Mouse (Mus musculus): ENCODE measurements around the gene Pop7. TPM values are rescaled to one million over a fixed set of nuclear protein-coding genes. Genes with fewer than 3 reads are reported as not detected.

Pop7 gene
- 9.7 to 27.5 TPM (median 20.4 TPM) in 3 replicates for total RNA-seq (2017)

GRCm38 (mm10) chr5:137501709-137502666 lies at the start of gene Pop7:
Gene Pop7 (minus strand): TSS chr5:137502518.
- peak; percentile 85 for ATAC-seq (replicated peaks; ENCODE audit: insufficient number of reproducible peaks, low FRiP score, low TSS enrichment, poor library complexity, severe bottlenecking)

- ATAC-seq (replicated peaks; ENCODE audit: insufficient number of reproducible peaks, low FRiP score, low TSS enrichment, poor library complexity, severe bottlenecking): 0 out of 2 replicates have a peak, but pooled peaks have one; percentile 35
Measured at GRCm38 (mm10) chr5:137551119-137551518, 48.8 kb upstream of the Pop7 start.

- no peak for ATAC-seq (replicated peaks; ENCODE audit: insufficient number of reproducible peaks, low FRiP score, low TSS enrichment, poor library complexity, severe bottlenecking)
Measured at GRCm38 (mm10) chr5:137549840-137550239, 47.5 kb upstream of the Pop7 start.

GRCm38 (mm10) chr5:137545596-137545995 lies 43.3 kb upstream of the Pop7 start:
- no peak for ATAC-seq (replicated peaks; ENCODE audit: insufficient number of reproducible peaks, low FRiP score, low TSS enrichment, poor library complexity, severe bottlenecking)

GRCm38 (mm10) chr5:137544926-137545325 lies 42.6 kb upstream of the Pop7 start:
- no peak for ATAC-seq (replicated peaks; ENCODE audit: insufficient number of reproducible peaks, low FRiP score, low TSS enrichment, poor library complexity, severe bottlenecking)

- no peak for ATAC-seq (replicated peaks; ENCODE audit: insufficient number of reproducible peaks, low FRiP score, low TSS enrichment, poor library complexity, severe bottlenecking)
Measured at GRCm38 (mm10) chr5:137541768-137542540, 39.6 kb upstream of the Pop7 start.

GRCm38 (mm10) chr5:137540991-137541390 lies 38.7 kb upstream of the Pop7 start:
- no peak for ATAC-seq (replicated peaks; ENCODE audit: insufficient number of reproducible peaks, low FRiP score, low TSS enrichment, poor library complexity, severe bottlenecking)

- ATAC-seq (replicated peaks; ENCODE audit: insufficient number of reproducible peaks, low FRiP score, low TSS enrichment, poor library complexity, severe bottlenecking): no peak
Measured at GRCm38 (mm10) chr5:137539291-137539801, 37.0 kb upstream of the Pop7 start.

- no peak for ATAC-seq (replicated peaks; ENCODE audit: insufficient number of reproducible peaks, low FRiP score, low TSS enrichment, poor library complexity, severe bottlenecking)
Measured at GRCm38 (mm10) chr5:137537461-137537860, 35.1 kb upstream of the Pop7 start.

GRCm38 (mm10) chr5:137535318-137535717 lies 33.0 kb upstream of the Pop7 start:
- no peak for ATAC-seq (replicated peaks; ENCODE audit: insufficient number of reproducible peaks, low FRiP score, low TSS enrichment, poor library complexity, severe bottlenecking)

- no peak for ATAC-seq (replicated peaks; ENCODE audit: insufficient number of reproducible peaks, low FRiP score, low TSS enrichment, poor library complexity, severe bottlenecking)
Measured at GRCm38 (mm10) chr5:137534762-137535161, 32.4 kb upstream of the Pop7 start.

GRCm38 (mm10) chr5:137533117-137533827 lies 31.0 kb upstream of the Pop7 start, which contains the start of the genes Epo and Gnb2:
Gene Epo (minus strand): TSS chr5:137533242.
Gene Gnb2 (minus strand): TSS chr5:137533510.
- ATAC-seq (replicated peaks; ENCODE audit: insufficient number of reproducible peaks, low FRiP score, low TSS enrichment, poor library complexity, severe bottlenecking): peak; percentile 75

- no peak; the same call in 1 of the 2 replicates for ATAC-seq (replicated peaks; ENCODE audit: insufficient number of reproducible peaks, low FRiP score, low TSS enrichment, poor library complexity, severe bottlenecking)
Measured at GRCm38 (mm10) chr5:137532808-137533116, 30.4 kb upstream of the Pop7 start.

GRCm38 (mm10) chr5:137532131-137532807 lies 30.0 kb upstream of the Pop7 start:
- ATAC-seq (replicated peaks; ENCODE audit: insufficient number of reproducible peaks, low FRiP score, low TSS enrichment, poor library complexity, severe bottlenecking): no peak

GRCm38 (mm10) chr5:137531414-137532130 lies 29.3 kb upstream of the Pop7 start:
- ATAC-seq (replicated peaks; ENCODE audit: insufficient number of reproducible peaks, low FRiP score, low TSS enrichment, poor library complexity, severe bottlenecking): no peak

- peak; percentile 33 for ATAC-seq (replicated peaks; ENCODE audit: insufficient number of reproducible peaks, low FRiP score, low TSS enrichment, poor library complexity, severe bottlenecking)
Measured at GRCm38 (mm10) chr5:137530588-137531413, 28.5 kb upstream of the Pop7 start.

- no peak for ATAC-seq (replicated peaks; ENCODE audit: insufficient number of reproducible peaks, low FRiP score, low TSS enrichment, poor library complexity, severe bottlenecking)
Measured at GRCm38 (mm10) chr5:137530075-137530474, 27.8 kb upstream of the Pop7 start.

All from monocyte, adult 5-6 weeks (primary cell).